Mouse (Mus musculus) T-cell, adult 2 months (primary cell): ENCODE data around the gene Pphln1.

Source experiments
- DNase-seq: peaks from one replicate; pipeline ENCODE4 v3.0.0; 2022; ENCODE audit warnings: low spot score

Gene Pphln1

GRCm38 (mm10) chr15:93503201-93503745, 105.1 kb downstream of the Pphln1 start:
- no peak for DNase-seq

DNA sequence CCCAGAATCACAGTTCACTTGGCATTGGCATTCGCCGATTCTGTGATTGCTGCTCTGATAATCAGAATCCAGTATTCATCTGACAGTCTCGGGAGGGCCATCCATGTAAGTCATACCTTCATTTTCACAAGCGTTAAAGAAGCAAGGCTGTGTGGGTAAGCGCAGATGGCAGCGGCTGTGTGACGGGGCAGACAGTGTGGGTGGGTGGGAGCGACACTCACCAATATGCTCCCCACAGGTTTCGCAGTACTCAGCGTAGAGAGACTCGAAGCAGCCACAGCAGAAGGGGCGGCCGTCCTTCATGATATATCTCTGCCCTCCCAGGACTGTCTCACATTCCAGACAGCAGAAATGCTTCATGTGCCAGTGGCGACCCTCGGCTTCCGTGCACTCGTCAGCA, 106.7 kb downstream of the Pphln1 start:
- DNase-seq, result no peak

GRCm38 (mm10) chr15:93510690-93511336, 112.7 kb downstream of the Pphln1 start:
- DNase-seq, result no peak

DNA sequence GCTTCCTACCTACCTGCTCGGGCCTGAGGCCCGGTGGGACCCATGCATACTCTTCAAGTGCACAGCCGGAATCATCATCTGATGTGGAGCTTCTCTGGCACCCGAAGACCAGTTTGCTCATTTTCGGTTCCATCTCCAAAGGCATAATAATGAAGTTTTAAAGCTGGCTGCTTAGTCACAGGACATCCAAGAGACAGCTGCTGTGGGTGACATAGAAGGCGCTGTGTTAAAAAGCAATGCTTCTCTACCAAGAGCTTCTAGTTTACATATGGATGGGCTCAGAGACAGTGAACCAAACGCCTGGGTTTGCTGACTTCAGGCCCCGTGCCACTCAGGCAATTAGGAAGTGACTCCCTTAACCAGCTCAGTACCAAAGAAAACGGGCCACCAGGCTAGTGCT, 114.3 kb downstream of the Pphln1 start:
- DNase-seq, result no peak

- peak; percentile 13 for DNase-seq
Measured at GRCm38 (mm10) chr15:93513939-93514341, 115.8 kb downstream of the Pphln1 start.

DNA sequence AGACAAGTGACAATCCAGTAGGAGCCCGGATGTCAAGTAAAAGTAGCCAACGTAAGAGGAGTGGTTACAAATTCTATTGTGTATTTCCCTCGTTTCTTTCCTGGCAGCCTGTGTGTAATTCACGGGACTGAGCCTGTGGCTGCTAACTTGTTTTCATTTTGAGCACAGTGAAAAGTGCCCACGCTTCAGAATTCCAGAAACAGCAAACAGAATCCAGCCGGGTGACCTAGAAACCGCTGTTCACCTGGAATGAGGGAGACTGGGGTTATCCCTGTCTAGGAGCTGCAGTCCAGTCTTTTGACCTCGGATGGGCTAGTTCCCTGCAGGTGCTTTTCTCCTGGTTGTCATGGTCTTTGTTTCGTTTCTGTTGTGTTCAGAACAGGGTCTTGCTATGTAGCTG, 117.2 kb downstream of the Pphln1 start:
- DNase-seq, result no peak

DNA sequence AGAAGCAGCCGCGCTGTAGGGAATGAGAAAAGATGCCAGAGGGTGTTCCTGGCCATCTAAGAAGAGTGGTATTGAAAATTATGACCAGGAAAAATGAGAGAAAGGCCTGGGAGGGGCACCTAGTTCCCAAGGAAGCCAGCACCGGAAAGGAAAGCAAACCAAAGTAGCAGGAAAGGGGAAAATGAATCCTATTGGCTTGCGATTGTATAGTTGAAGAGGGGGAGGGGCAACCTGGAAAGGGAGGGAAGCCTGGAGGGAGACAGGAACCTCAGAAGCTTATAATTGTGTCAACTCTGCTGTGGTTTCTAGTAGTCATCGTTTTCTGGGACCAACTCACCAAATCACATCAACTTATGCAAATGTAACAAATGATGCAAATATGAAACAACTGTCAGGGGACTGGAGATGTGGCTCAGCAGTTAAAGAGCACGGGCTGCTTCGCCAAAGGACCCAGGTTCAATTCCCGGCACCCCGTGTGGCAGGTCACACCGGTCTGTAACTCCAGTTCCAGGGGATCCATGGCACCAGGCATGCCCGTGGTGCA, 118.9 kb downstream of the Pphln1 start:
- no peak for DNase-seq

- DNase-seq, result no peak
Measured at GRCm38 (mm10) chr15:93518143-93518902, 120.2 kb downstream of the Pphln1 start.

- peak; percentile 81 for DNase-seq
Measured at GRCm38 (mm10) chr15:93518941-93519835, 121.0 kb downstream of the Pphln1 start.

GRCm38 (mm10) chr15:93519836-93520826, 122.0 kb downstream of the Pphln1 start:
- DNase-seq, result no peak

GRCm38 (mm10) chr15:93521088-93521786, 123.1 kb downstream of the Pphln1 start:
- no peak for DNase-seq

DNA sequence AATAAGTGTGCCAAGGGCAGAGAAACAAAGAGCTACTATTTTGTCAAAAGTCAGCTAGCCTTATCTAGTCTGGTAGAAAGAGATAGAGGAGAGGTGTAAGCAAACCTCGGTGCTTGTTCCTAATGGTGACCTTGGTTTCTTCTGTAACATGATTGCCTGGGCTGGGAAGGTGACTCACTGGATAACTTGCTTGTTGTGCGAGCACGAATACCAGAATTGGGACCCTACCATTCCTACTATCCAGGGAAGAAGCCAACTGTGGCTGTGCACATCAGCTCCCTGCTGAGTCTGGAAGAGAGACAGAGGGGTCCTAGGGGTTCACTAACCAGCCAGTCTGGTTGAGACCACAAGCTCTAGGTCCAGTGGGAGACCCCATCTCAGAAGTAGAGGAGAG, 123.6 kb downstream of the Pphln1 start:
- no peak for DNase-seq

GRCm38 (mm10) chr15:93525305-93525917, 127.3 kb downstream of the Pphln1 start:
- no peak for DNase-seq

DNA sequence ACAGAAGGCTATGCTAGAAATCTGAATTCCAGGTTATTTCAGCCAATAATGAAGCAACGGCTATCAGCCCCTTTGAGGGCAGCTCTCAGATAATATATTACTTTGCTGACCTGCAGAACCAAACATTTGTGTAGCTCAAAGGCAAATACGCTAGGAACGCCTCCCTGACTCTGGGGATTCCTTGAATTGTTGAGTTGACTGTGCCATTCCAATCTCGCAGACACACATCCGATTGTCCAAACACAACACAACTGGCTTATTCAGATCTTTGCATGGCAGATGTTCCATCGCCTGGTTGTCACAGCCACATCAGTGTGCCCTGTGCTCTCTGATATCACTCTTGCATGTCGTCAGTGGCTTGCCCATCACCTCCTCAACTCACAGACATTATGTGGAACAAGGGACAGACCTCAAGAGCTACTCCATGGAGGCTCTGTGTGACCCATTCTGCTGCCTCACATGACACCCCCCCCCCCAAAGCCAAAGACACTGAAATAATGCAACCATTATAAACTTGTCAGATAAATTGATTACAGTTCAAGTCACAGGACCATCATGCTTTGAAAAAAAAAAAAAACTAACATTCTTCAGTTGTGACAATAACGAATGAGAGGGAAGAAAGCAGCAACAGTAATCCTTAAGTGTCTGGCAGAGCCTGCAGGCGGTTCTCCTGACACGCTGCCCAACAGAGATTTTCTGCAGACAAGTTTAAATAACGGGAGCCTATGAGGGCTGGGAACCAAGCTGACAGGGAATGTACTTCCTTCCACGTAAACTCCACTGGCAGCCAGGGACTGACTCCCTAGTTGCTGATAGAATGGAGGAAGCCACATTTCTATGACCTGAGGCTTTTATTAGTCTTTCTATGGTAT, 131.9 kb downstream of the Pphln1 start:
- DNase-seq, result no peak

DNA sequence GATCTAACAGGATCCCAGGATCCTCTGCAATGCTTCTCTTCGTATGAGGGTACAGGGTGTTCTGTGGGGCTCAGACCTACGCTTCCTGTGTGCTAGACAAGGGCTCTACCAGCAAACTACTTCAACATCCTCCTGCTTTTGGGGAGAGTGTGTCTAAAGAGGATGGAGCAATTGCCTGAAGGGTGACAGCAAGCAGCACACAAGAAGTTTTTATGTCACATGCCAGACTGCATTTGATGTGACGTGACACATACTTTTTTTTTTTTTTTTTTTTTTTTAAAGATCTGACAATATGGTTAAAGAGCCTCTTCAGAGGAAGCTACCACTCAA, 132.5 kb downstream of the Pphln1 start:
- no peak for DNase-seq

DNA sequence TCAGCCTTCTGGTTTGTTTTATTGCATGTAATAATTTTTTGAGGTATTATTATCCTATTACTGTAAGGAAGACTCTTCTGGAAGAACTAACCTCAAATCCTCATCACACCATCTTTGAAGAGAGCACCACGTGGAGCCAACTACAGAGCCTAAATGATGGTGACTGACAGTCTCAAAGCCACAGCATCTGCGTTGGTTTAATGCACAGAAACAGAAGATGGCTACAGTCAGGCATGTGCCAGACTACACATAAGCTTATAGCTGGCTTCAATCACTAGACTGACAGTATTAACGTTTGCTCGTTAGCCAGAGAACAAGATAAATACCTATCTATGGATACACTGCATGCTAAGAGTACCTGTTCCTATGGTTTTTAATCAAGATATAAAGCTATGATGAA, 138.0 kb downstream of the Pphln1 start:
- no peak for DNase-seq

GRCm38 (mm10) chr15:93537745-93538144, 139.6 kb downstream of the Pphln1 start:
- no peak for DNase-seq

DNA sequence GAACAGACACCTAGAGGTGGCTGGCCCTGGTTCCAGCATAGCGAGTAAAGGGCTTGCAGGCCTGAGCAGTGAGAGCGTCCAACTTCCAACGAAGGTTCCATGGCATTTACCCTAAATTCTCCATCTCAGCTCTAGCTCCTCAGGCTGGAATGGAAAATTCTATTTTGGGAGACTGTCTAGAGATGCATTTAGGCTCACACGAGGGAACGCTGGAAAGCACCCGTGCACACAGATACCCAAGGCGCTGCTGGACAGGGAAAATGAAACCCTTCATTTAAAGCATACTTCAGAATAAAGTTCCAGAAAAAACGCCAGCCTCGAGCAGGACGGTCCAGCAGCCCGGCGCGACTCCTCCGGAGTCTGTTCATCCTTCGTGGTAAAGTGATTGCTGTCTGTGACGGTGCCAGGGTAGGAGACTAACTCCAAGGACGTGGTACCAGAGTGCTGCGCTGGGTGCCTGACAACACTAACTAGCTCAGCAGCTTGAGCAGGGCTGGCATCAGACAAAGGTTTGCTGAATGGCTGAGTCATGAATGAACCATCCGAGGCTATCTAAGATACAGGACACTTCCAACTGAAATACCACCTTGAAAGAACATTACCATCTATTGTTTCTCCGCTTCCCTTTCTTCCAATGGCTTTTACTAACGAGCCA, 140.5 kb downstream of the Pphln1 start:
- DNase-seq, result no peak
